Mouse (Mus musculus) midbrain, postnatal 0 days (tissue): ENCODE data around the gene Socs3. TPM values are rescaled to one million over a fixed set of nuclear protein-coding genes. Genes with fewer than 3 reads are reported as not detected.

ENCODE experiments used
- ATAC-seq: fragments of 200-750 bp; cut with Nextera tagmentation; 2 replicates; pipeline ENCODE4 v1.8.0; 2017; ENCODE audit warnings: moderate number of reproducible peaks, mild to moderate bottlenecking, moderate TSS enrichment, moderate library complexity; ENCODE audit not compliant: low FRiP score
- DNase-seq: peaks from one replicate; pipeline ENCODE4 v3.0.0-alpha.2; 2015; ENCODE audit warnings: low spot score
- H3K27ac ChIP-seq: fragments of 300-500 bp; sonication (generic); 2 replicates; pipeline ENCODE4 v1.5.1; 2014; ENCODE audit warnings: low read depth, mild to moderate bottlenecking, low read length, mixed read lengths
- H3K27me3 ChIP-seq: fragments of 300-500 bp; sonication (generic); 2 replicates; pipeline ENCODE4 v1.6.1; 2014; ENCODE audit warnings: low read length, control low read depth, mixed read lengths; ENCODE audit not compliant: insufficient read depth
- H3K36me3 ChIP-seq: fragments of 300-500 bp; sonication (generic); 2 replicates; pipeline ENCODE4 v1.6.1; 2014; ENCODE audit warnings: low read length, control low read depth, mixed read lengths; ENCODE audit not compliant: insufficient read depth
- H3K4me1 ChIP-seq: fragments of 300-500 bp; sonication (generic); 2 replicates; pipeline ENCODE4 v1.6.1; 2014; ENCODE audit warnings: mild to moderate bottlenecking, control low read depth, antibody characterized with exemption, low read length, mixed read lengths; ENCODE audit not compliant: insufficient read depth
- H3K4me2 ChIP-seq: fragments of 300-500 bp; sonication (generic); 2 replicates; pipeline ENCODE4 v1.6.1; 2014; ENCODE audit warnings: low read depth, mild to moderate bottlenecking, low read length, mixed read lengths; ENCODE audit not compliant: poor library complexity, severe bottlenecking
- H3K4me3 ChIP-seq: fragments of 300-500 bp; sonication (generic); 2 replicates; pipeline ENCODE4 v1.5.1; 2014; ENCODE audit warnings: low read depth, mild to moderate bottlenecking, low read length, moderate library complexity
- H3K9ac ChIP-seq: fragments of 300-500 bp; sonication (generic); replicated peaks from 2 replicates; pipeline ENCODE4 v1.6.1; 2014; ENCODE audit warnings: mild to moderate bottlenecking, low read length, moderate library complexity, mixed read lengths; ENCODE audit not compliant: poor library complexity, severe bottlenecking
- H3K9me3 ChIP-seq: fragments of 300-500 bp; sonication (generic); 2 replicates; pipeline ENCODE4 v1.6.1; 2016; ENCODE audit warnings: low read length, control low read depth
- CTCF ChIP-seq: IDR thresholded peaks from 2 replicates; pipeline ENCODE4 v1.5.1; 2016; ENCODE audit warnings: antibody characterized with exemption, mild to moderate bottlenecking
- WGBS: fragments of 180-500 bp; shearing (Covaris S2); extraction: QIAGEN DNeasy Blood & Tissue Kit; methylation state at CpG from one replicate; pipeline ENCODE4 v1.1.7; 2014; 5-methylcytosine and 5-hydroxymethylcytosine counted together
- polyA plus RNA-seq: library from polyadenylated mRNA; unstranded; fragments of >200 nt; fragmentation: Nextera tagmentation; extraction: Ambion mirVana; gene quantifications from 2 replicates; pipeline ENCODE4 v1.2.1, GENCODE M21; 2015
- total RNA-seq: library from RNA; depleted of rRNA; stranded (reverse); fragments of >200 nt; gene quantifications from 2 replicates; pipeline ENCODE4 v1.2.3, GENCODE M21; 2014

The Socs3 gene
- total and polyA plus RNA-seq, 2 experiments from 2014 or later = 4.9 to 8.5 TPM

DNA sequence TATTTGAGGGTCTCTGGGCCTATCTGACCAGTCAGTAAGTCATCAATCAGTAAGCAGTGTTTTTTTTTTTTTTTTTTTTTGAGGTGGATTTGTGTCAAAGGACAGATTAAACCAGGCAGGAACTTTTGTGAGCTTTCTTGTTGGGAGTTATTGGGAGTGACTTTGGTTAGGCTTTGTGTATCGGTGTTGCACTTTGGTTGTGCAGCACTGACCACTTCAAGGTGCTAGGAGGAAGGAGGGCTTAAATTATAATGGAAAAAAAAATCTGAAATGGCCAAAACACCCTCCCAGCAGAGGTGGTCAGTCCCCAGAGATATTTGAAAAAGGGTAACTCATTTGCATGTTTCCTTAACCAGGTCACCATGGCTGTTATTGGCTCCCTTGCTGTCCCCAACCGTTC, 27.2 kb upstream of the Socs3 start:
- Histone ChIP-seq H3K9ac (no peak overlapping the region), H3K4me3 (no peak overlapping the region), H3K9me3 (no peaks in the 10 kb centered on the region), H3K36me3 (peaks cover 21% of the 10 kb centered on the region), H3K4me2 (no peak overlapping the region), H3K27ac (no peak overlapping the region), H3K4me1 (peaks cover 6% of the 10 kb centered on the region; the same call in 1 of the 2 replicates), H3K27me3 (no peaks in the 10 kb centered on the region)
- ATAC-seq (no peak), DNase-seq (no peak)
- no peak for TF ChIP-seq CTCF
- WGBS = 96% methylated on average over 2 of the region's 2 CpGs

GRCm38 (mm10) chr11:117996066-117996465, 26.2 kb upstream of the Socs3 start:
- H3K4me2 ChIP-seq = no peak overlapping the region
- peaks cover 15% of the 10 kb centered on the region for H3K36me3 ChIP-seq
- ATAC-seq (no peak), DNase-seq (no peak)
- 19% methylated on average over 3 of the region's 3 CpGs for WGBS
- no peaks in the 10 kb centered on the region for H3K9me3 ChIP-seq
- H3K4me1 ChIP-seq = peaks cover 9% of the 10 kb centered on the region; the same call in 1 of the 2 replicates
- H3K27ac ChIP-seq = no peak overlapping the region
- no peak for TF ChIP-seq CTCF
- no peak overlapping the region for H3K9ac ChIP-seq
- H3K4me3 ChIP-seq = no peak overlapping the region
- H3K27me3 ChIP-seq = no peaks in the 10 kb centered on the region

GRCm38 (mm10) chr11:117995661-117996060, 25.8 kb upstream of the Socs3 start:
- no peak for TF ChIP-seq CTCF
- Histone ChIP-seq H3K36me3 (peaks cover 11% of the 10 kb centered on the region; the same call in 1 of the 2 replicates), H3K27me3 (no peaks in the 10 kb centered on the region), H3K4me1 (peaks cover 9% of the 10 kb centered on the region; the same call in 1 of the 2 replicates), H3K4me2 (no peak overlapping the region), H3K9ac (no peak overlapping the region), H3K4me3 (no peak overlapping the region), H3K27ac (no peak overlapping the region), H3K9me3 (no peaks in the 10 kb centered on the region)
- no peak for ATAC-seq
- no peak for DNase-seq
- WGBS = 51% methylated on average over 3 of the region's 3 CpGs

- ATAC-seq (no peak), DNase-seq (no peak)
- Histone ChIP-seq H3K9ac (no peak overlapping the region), H3K4me3 (no peak overlapping the region), H3K4me2 (no peak overlapping the region), H3K27me3 (no peaks in the 10 kb centered on the region), H3K4me1 (peaks cover 9% of the 10 kb centered on the region; the same call in 1 of the 2 replicates), H3K27ac (no peak overlapping the region), H3K36me3 (0 out of 2 replicates have a peak, but pooled peaks cover 7% of the 10 kb centered on the region), H3K9me3 (no peaks in the 10 kb centered on the region)
- TF ChIP-seq CTCF = no peak
- 58% methylated on average over 2 of the region's 2 CpGs for WGBS
Measured at GRCm38 (mm10) chr11:117995255-117995654, 25.4 kb upstream of the Socs3 start.

DNA sequence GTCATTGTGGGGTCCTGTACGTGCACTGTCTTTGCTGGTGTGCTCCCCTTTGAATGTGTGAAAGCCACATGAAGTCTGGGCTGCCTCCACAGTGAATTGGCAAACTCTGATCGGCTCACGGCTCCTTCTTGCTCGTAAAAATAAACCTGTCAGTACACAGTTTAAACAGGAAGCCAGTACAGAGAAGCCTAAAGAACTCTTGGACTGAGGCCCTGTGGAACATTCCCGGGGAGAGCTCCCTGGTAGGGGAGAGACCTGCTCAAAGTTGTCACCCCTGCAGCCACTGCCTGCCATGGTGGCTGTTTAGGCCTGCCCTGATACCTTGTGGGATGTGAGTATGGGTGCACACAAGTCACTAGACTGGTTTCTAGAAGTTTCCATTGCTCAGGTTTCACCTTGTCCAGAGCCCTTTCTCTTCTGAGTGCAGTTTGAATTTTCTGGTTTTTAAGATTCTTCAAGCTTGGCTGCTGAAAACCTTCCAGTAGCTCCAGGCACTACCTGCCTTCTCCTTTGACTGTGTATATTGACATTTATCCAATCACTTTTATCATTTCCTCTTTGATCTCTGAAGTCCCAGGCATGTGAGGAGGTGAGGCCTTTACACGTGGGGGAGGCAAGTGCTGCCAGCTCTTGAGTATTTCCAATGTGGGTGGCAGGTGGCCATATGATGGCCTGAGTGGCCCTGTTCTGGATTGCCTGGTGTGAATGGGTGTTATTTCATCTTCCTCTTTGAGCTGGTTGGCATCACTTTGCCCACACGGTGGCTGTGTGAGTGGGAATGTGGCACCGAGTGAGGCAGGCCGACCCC, 24.6 kb upstream of the Socs3 start:
- 70% methylated on average over 9 of the region's 9 CpGs for WGBS
- Histone ChIP-seq H3K9me3 (no peaks in the 10 kb centered on the region), H3K4me1 (peaks cover 9% of the 10 kb centered on the region; the same call in 1 of the 2 replicates), H3K4me3 (no peak overlapping the region), H3K27ac (no peak overlapping the region), H3K9ac (no peak overlapping the region), H3K4me2 (no peak overlapping the region), H3K27me3 (no peaks in the 10 kb centered on the region), H3K36me3 (no peaks in the 10 kb centered on the region)
- no peak for TF ChIP-seq CTCF
- DNase-seq = no peak
- ATAC-seq = no peak
